Mouse (Mus musculus) bone marrow macrophage, adult 2 months (primary cell): Measurements from ENCODE around the gene Hist1h2ak. TPM values are rescaled to one million over a fixed set of nuclear protein-coding genes. Genes with fewer than 3 reads are reported as not detected.

Experiments used
- H3K27ac ChIP-seq: 2 replicates; pipeline ENCODE4 v1.5.1; 2012; ENCODE audit warnings: low read depth, low read length; ENCODE audit not compliant: insufficient read depth
- H3K4me1 ChIP-seq: 2 replicates; pipeline ENCODE4 v1.6.1; 2012; ENCODE audit warnings: low read length; ENCODE audit not compliant: control insufficient read depth, insufficient read depth
- H3K4me3 ChIP-seq: 2 replicates; pipeline ENCODE4 v1.5.1; 2012; ENCODE audit warnings: mild to moderate bottlenecking, low read length, moderate library complexity; ENCODE audit not compliant: insufficient read depth
- CTCF ChIP-seq: IDR thresholded peaks from 2 replicates; pipeline ENCODE4 v1.5.1; 2012; ENCODE audit warnings: low read depth, mild to moderate bottlenecking, low read length, moderate library complexity
- POLR2A ChIP-seq: IDR thresholded peaks from 2 replicates; pipeline ENCODE4 v1.6.1; 2012; ENCODE audit warnings: mild to moderate bottlenecking, low read depth, low read length, borderline replicate concordance
- polyA plus RNA-seq: library from polyadenylated mRNA; stranded (reverse); fragments of >200 nt; gene quantifications from 2 replicates; pipeline ENCODE4 v1.2.4, GENCODE M21; 2012; ENCODE audit not compliant: missing spikeins, insufficient read depth, insufficient read length

Hist1h2ak gene
- polyA plus RNA-seq, 1 experiment, result 4.9 TPM

GRCm38 (mm10) chr13:21734010-21734905 lies 19.4 kb downstream of the Hist1h2ak start:
- Histone ChIP-seq H3K4me1 (peaks cover 12% of the 10 kb centered on the region), H3K27ac (peak overlapping the region; percentile 77), H3K4me3 (peak overlapping the region; percentile 68)
- TF ChIP-seq POLR2A (no peak), CTCF (peak; percentile 61)

GRCm38 (mm10) chr13:21733466-21733865 lies 20.2 kb downstream of the Hist1h2ak start:
- Histone ChIP-seq H3K4me3 (no peak overlapping the region), H3K4me1 (peaks cover 12% of the 10 kb centered on the region), H3K27ac (no peak overlapping the region)
- no peak for TF ChIP-seq POLR2A
- no peak for TF ChIP-seq CTCF

DNA sequence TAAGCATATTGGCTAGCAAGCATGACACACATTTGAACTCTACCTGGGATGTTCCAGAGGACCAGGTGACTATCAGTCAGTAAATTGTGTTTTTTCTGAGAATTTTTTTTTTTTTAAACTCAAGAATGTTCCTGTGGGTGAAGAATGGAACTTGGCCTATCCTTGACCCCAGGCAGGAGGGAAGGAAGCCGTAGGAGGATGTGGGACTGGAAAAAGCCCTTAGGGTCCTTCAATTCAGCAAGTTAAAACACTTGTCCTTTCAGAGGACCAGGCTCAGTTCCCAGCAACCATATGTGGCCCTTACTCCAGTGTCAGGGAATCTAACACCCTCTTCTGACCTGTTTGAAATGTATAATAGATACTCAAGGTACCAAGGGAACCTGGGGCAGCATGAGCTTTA lies 24.1 kb downstream of the Hist1h2ak start:
- H3K4me3 ChIP-seq, result no peak overlapping the region
- no peak overlapping the region for H3K27ac ChIP-seq
- H3K4me1 ChIP-seq, result peaks cover 17% of the 10 kb centered on the region
- no peak for TF ChIP-seq CTCF
- TF ChIP-seq POLR2A, result no peak

GRCm38 (mm10) chr13:21727948-21728572 lies 25.6 kb downstream of the Hist1h2ak start:
- H3K4me1 ChIP-seq, result peaks cover 17% of the 10 kb centered on the region
- no peak overlapping the region for H3K4me3 ChIP-seq
- no peak for TF ChIP-seq CTCF
- no peak for TF ChIP-seq POLR2A
- H3K27ac ChIP-seq, result no peak overlapping the region

GRCm38 (mm10) chr13:21722993-21723836 lies 30.4 kb downstream of the Hist1h2ak start:
- Histone ChIP-seq H3K4me1 (peaks cover 23% of the 10 kb centered on the region), H3K27ac (no peak overlapping the region; the same call in 1 of the 2 replicates), H3K4me3 (no peak overlapping the region)
- TF ChIP-seq POLR2A (no peak), CTCF (no peak)

- H3K4me1 ChIP-seq, result peaks cover 23% of the 10 kb centered on the region
- peak overlapping the region; percentile 49 for H3K4me3 ChIP-seq
- H3K27ac ChIP-seq, result peak overlapping the region; percentile 59
- TF ChIP-seq POLR2A (no peak), CTCF (no peak)
Observed at GRCm38 (mm10) chr13:21722373-21722925, 31.2 kb downstream of the Hist1h2ak start.

DNA sequence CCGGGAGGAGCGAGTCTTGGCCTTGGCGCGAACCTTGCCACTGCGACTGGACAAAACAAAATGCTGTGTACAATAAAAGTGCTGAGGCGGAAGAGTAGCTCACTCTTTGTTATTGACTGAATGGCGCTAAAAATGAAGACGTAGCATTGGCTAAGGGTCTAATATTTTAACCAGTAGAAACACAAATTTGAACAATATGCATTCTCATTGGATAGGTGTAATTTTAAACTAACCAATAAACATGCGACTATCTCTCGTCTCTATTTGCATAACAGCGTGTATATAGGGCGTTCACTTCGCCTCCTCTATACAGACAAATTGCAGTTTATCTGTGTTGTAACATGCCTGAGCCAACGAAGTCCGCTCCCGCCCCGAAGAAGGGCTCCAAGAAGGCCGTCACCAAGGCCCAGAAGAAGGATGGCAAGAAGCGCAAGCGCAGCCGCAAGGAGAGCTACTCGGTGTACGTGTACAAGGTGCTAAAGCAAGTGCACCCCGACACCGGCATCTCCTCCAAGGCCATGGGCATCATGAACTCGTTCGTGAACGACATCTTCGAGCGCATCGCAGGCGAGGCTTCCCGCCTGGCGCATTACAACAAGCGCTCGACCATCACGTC lies 31.8 kb downstream of the Hist1h2ak start, which contains the start of gene Hist1h2bm:
TSS of gene Hist1h2bm (plus strand) at position 288 of the 616 bp plus-strand sequence.
- Histone ChIP-seq H3K27ac (peak within 1 kb of the TSS; percentile 91), H3K4me3 (peak within 1 kb of the TSS; percentile 49), H3K4me1 (peaks cover 20% of the 10 kb centered on the region)
- TF ChIP-seq POLR2A, result peak; percentile 35; the same call in 1 of the 2 replicates

DNA sequence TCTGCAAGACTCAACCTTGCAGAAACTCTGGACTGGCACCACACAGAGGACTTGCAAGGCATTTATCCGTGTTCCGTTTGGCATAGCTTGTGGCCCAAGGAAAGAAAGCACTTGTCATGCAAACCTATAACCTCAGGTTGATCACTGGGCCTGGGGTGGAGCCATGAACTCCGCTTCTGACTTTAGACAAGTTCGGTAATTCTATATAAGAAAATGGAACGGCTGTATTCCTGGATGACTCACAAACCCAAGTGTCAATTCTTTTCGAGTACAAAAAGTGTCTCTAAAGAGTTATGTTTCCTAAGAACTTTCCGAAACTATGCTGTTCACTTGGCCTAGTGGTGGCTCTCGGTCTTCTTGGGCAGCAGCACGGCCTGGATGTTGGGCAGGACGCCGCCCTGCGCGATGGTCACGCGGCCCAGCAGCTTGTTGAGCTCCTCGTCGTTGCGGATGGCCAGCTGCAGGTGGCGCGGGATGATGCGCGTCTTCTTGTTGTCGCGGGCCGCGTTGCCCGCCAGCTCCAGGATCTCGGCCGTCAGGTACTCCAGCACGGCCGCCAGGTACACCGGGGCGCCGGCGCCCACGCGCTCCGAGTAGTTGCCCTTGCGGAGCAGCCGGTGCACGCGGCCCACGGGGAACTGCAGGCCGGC lies 32.4 kb downstream of the Hist1h2ak start:
- Histone ChIP-seq H3K4me3 (peak overlapping the region; percentile 44), H3K4me1 (peaks cover 18% of the 10 kb centered on the region), H3K27ac (peak overlapping the region; percentile 91)
